Mouse (Mus musculus) heart, postnatal 0 days (tissue): ENCODE measurements around the gene Tcf25. TPM values are rescaled to one million over a fixed set of nuclear protein-coding genes. Genes with fewer than 3 reads are reported as not detected.

Experiments used
- ATAC-seq: fragments of 200-750 bp; cut with Nextera tagmentation; 2 replicates; pipeline ENCODE4 v1.8.0; 2017; ENCODE audit warnings: low read depth, moderate number of reproducible peaks, moderate library complexity; ENCODE audit not compliant: insufficient read depth
- DNase-seq: peaks from one replicate; pipeline ENCODE4 v3.0.0-alpha.2; 2016; ENCODE audit warnings: low spot score
- H3K27ac ChIP-seq: fragments of 300-500 bp; sonication (generic); 2 replicates; pipeline ENCODE4 v1.5.1; 2014; ENCODE audit warnings: low read depth, mild to moderate bottlenecking
- H3K27me3 ChIP-seq: fragments of 300-500 bp; sonication (generic); 2 replicates; pipeline ENCODE4 v1.6.1; 2014; ENCODE audit warnings: low read length, mixed read lengths; ENCODE audit not compliant: control insufficient read depth, insufficient read depth
- H3K36me3 ChIP-seq: fragments of 300-500 bp; sonication (generic); replicated peaks from 2 replicates; pipeline ENCODE4 v1.6.1; 2014; ENCODE audit warnings: low read length, mixed read lengths; ENCODE audit not compliant: control insufficient read depth, insufficient read depth
- H3K4me1 ChIP-seq: fragments of 300-500 bp; sonication (generic); 2 replicates; pipeline ENCODE4 v1.6.1; 2014; ENCODE audit warnings: antibody characterized with exemption; ENCODE audit not compliant: control insufficient read depth, insufficient read depth
- H3K4me2 ChIP-seq: fragments of 300-500 bp; sonication (generic); 2 replicates; pipeline ENCODE4 v1.6.1; 2014; ENCODE audit warnings: low read depth, mild to moderate bottlenecking, low read length, moderate library complexity
- H3K4me3 ChIP-seq: fragments of 300-500 bp; sonication (generic); 2 replicates; pipeline ENCODE4 v1.5.1; 2014; ENCODE audit warnings: low read depth, low read length
- H3K9ac ChIP-seq: fragments of 300-500 bp; sonication (generic); replicated peaks from 2 replicates; pipeline ENCODE4 v1.6.1; 2014; ENCODE audit warnings: low read depth, low read length, mixed read lengths
- H3K9me3 ChIP-seq: fragments of 300-500 bp; sonication (generic); replicated peaks from 2 replicates; pipeline ENCODE4 v1.6.1; 2016; ENCODE audit warnings: low read length; ENCODE audit not compliant: control insufficient read depth
- CTCF ChIP-seq: IDR thresholded peaks from 2 replicates; pipeline ENCODE4 v1.5.1; 2016; ENCODE audit warnings: antibody characterized with exemption, control low read depth, low read depth
- EP300 ChIP-seq: IDR thresholded peaks from 2 replicates; pipeline ENCODE4 v1.6.1; 2016; ENCODE audit warnings: antibody characterized with exemption, low read depth
- WGBS: fragments of 180-500 bp; shearing (Covaris S2); extraction: QIAGEN DNeasy Blood & Tissue Kit; methylation state at CpG from one replicate; pipeline ENCODE4 v1.1.7; 2014; 5-methylcytosine and 5-hydroxymethylcytosine counted together
- polyA plus RNA-seq: library from polyadenylated mRNA; unstranded; fragments of >200 nt; fragmentation: Nextera tagmentation; extraction: Ambion mirVana; gene quantifications from 2 replicates; pipeline ENCODE4 v1.2.1, GENCODE M21; 2015
- total RNA-seq: library from RNA; depleted of rRNA; stranded (reverse); fragments of >200 nt; gene quantifications from 2 replicates; pipeline ENCODE4 v1.2.3, GENCODE M21; 2014; ENCODE audit warnings: low replicate concordance

Gene Tcf25
- total and polyA plus RNA-seq, 2 experiments from 2014 or later = 123 to 172 TPM

GRCm38 (mm10) chr8:123422781-123423159, 49.2 kb downstream of the Tcf25 start:
- 14% methylated on average over 3 of the region's 3 CpGs for WGBS

DNA sequence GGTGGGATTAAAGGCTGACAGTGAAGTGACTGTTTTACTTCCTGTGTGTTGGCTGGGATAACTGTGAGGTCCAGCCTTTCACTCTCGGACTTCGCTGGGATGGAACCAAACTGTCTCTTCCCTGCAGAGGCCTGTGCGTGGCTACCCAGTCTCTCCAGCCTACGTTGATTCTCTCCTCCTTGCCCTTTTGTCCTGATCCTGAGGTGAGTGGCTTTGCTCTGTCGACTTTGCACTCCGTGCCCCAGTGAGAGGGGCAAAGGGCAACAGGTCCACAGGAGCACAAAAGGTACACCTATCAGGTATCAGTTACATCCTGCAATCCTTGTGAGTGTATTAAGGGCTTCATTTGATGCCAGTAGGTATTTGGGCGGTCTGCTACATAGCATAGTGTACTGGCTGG, 49.9 kb downstream of the Tcf25 start, which contains the start of gene Def8:
Gene Def8 (plus strand): TSS at position 87 of the 400 bp plus-strand sequence.
- 0 out of 2 replicates have a peak, but pooled peaks cover 4% of the 10 kb centered on the region for H3K27me3 ChIP-seq
- TF ChIP-seq EP300 = no peak
- TF ChIP-seq CTCF = no peak
- peaks cover 22% of the 10 kb centered on the region for H3K9me3 ChIP-seq
- H3K36me3 ChIP-seq = no peaks in the 10 kb centered on the region
- peak within 1 kb of the TSS; percentile 54 for H3K4me2 ChIP-seq
- no peak for DNase-seq
- no peak for ATAC-seq
- H3K4me3 ChIP-seq = peak within 1 kb of the TSS; percentile 25
- WGBS = 76% methylated on average over 7 of the region's 7 CpGs
- H3K9ac ChIP-seq = peak within 1 kb of the TSS; percentile 6; the same call in 1 of the 2 replicates
- H3K27ac ChIP-seq = no peak within 1 kb of the TSS
- no peaks in the 10 kb centered on the region for H3K4me1 ChIP-seq

More at GRCm38 (mm10) chr8:123422781-123423159, 49.2 kb downstream of the Tcf25 start:
- TF ChIP-seq CTCF (no peak), EP300 (no peak)
- no peaks in the 10 kb centered on the region for H3K36me3 ChIP-seq
- H3K27me3 ChIP-seq = 0 out of 2 replicates have a peak, but pooled peaks cover 4% of the 10 kb centered on the region
- H3K9ac ChIP-seq = no peak overlapping the region
- no peak for ATAC-seq
- no peak overlapping the region for H3K4me3 ChIP-seq
- no peak overlapping the region for H3K4me2 ChIP-seq
- H3K4me1 ChIP-seq = no peaks in the 10 kb centered on the region
- H3K27ac ChIP-seq = no peak overlapping the region
- peaks cover 15% of the 10 kb centered on the region for H3K9me3 ChIP-seq
- no peak for DNase-seq

- no peak overlapping the region for H3K9ac ChIP-seq
- no peak for ATAC-seq
- H3K27me3 ChIP-seq = no peaks in the 10 kb centered on the region
- H3K27ac ChIP-seq = no peak overlapping the region
- peaks cover 35% of the 10 kb centered on the region for H3K9me3 ChIP-seq
- DNase-seq = no peak
- H3K4me3 ChIP-seq = no peak overlapping the region
- H3K4me2 ChIP-seq = no peak overlapping the region
- no peak for TF ChIP-seq EP300
- 94% methylated on average over 27 of the region's 27 CpGs for WGBS
- H3K4me1 ChIP-seq = no peaks in the 10 kb centered on the region
- H3K36me3 ChIP-seq = no peaks in the 10 kb centered on the region
Observed at GRCm38 (mm10) chr8:123426511-123427509, 53.3 kb downstream of the Tcf25 start.

- peaks cover 41% of the 10 kb centered on the region for H3K9me3 ChIP-seq
- H3K36me3 ChIP-seq = no peaks in the 10 kb centered on the region
- no peak overlapping the region for H3K9ac ChIP-seq
- ATAC-seq = no peak
- WGBS = 96% methylated on average over 24 of the region's 24 CpGs
- no peaks in the 10 kb centered on the region for H3K27me3 ChIP-seq
- H3K27ac ChIP-seq = no peak overlapping the region
- H3K4me2 ChIP-seq = no peak overlapping the region
- H3K4me3 ChIP-seq = no peak overlapping the region
- H3K4me1 ChIP-seq = no peaks in the 10 kb centered on the region
- no peak for DNase-seq
- TF ChIP-seq CTCF (no peak), EP300 (no peak)
Observed at GRCm38 (mm10) chr8:123427639-123428275, 54.2 kb downstream of the Tcf25 start.

GRCm38 (mm10) chr8:123428343-123428893, 54.9 kb downstream of the Tcf25 start:
- Histone ChIP-seq H3K36me3 (no peaks in the 10 kb centered on the region), H3K27ac (no peak overlapping the region), H3K9me3 (peaks cover 41% of the 10 kb centered on the region), H3K27me3 (no peaks in the 10 kb centered on the region), H3K9ac (no peak overlapping the region), H3K4me2 (no peak overlapping the region), H3K4me3 (no peak overlapping the region), H3K4me1 (no peaks in the 10 kb centered on the region)
- WGBS = 98% methylated on average over 29 of the region's 29 CpGs
- TF ChIP-seq CTCF = no peak
- ATAC-seq (no peak), DNase-seq (no peak)
